Mouse (Mus musculus) spleen, adult 2 months (tissue): ENCODE results near the gene Sae1. TPM values are rescaled to one million over a fixed set of nuclear protein-coding genes. Genes with fewer than 3 reads are reported as not detected.

Source experiments
- DNase-seq, 2 experiments: peaks; one replicate each; pipeline versions ENCODE4 v3.0.0 to v3.0.0-alpha.2; 2012 to 2021; ENCODE audit warnings: low spot score in 2 of 2, low read depth in 1 of 2
- H3K27ac ChIP-seq: fragments of 200-500 bp; 2 replicates; pipeline ENCODE4 v1.5.1; 2012; ENCODE audit warnings: low read length, inconsistent platforms; ENCODE audit not compliant: insufficient read depth
- H3K27me3 ChIP-seq: fragments of 200-500 bp; 2 replicates; pipeline ENCODE4 v1.6.1; 2012; ENCODE audit warnings: mild to moderate bottlenecking, moderate library complexity, low read length, inconsistent platforms; ENCODE audit not compliant: control insufficient read depth, insufficient read depth
- H3K36me3 ChIP-seq: fragments of 200-500 bp; 2 replicates; pipeline ENCODE4 v1.6.1; 2012; ENCODE audit warnings: mild to moderate bottlenecking, low read length, inconsistent platforms; ENCODE audit not compliant: control insufficient read depth, insufficient read depth
- H3K4me1 ChIP-seq: fragments of 200-500 bp; 2 replicates; pipeline ENCODE4 v1.6.1; 2011; ENCODE audit warnings: inconsistent platforms; ENCODE audit not compliant: control insufficient read depth, insufficient read depth, insufficient read length
- H3K4me3 ChIP-seq: fragments of 200-500 bp; 2 replicates; pipeline ENCODE4 v1.5.1; 2011; ENCODE audit warnings: mild to moderate bottlenecking, inconsistent platforms; ENCODE audit not compliant: insufficient read depth, insufficient read length; ENCODE audit errors: extremely low read depth
- CTCF ChIP-seq: fragments of 200-500 bp; IDR thresholded peaks from 2 replicates; pipeline ENCODE4 v1.5.1; 2011; ENCODE audit warnings: mild to moderate bottlenecking, inconsistent platforms; ENCODE audit not compliant: insufficient read depth, insufficient read length, insufficient replicate concordance; ENCODE audit errors: extremely low read depth
- POLR2A ChIP-seq: fragments of 200-500 bp; IDR thresholded peaks from 2 replicates; pipeline ENCODE4 v1.6.1; 2011; ENCODE audit warnings: low read depth, low read length, inconsistent platforms
- WGBS: fragments of 180-500 bp; shearing (Covaris S2); methylation state at CpG from one replicate; pipeline ENCODE4 v1.1.7; 2018; 5-methylcytosine and 5-hydroxymethylcytosine counted together
- polyA plus RNA-seq: library from polyadenylated mRNA; depleted of rRNA; stranded (reverse); fragments of >200 nt; gene quantifications from 2 replicates; pipeline ENCODE4 v1.2.3, GENCODE M21; 2012; rRNA removed

The Sae1 gene
- polyA plus RNA-seq: 16.7 and 20.7 TPM in 2 replicates

DNA sequence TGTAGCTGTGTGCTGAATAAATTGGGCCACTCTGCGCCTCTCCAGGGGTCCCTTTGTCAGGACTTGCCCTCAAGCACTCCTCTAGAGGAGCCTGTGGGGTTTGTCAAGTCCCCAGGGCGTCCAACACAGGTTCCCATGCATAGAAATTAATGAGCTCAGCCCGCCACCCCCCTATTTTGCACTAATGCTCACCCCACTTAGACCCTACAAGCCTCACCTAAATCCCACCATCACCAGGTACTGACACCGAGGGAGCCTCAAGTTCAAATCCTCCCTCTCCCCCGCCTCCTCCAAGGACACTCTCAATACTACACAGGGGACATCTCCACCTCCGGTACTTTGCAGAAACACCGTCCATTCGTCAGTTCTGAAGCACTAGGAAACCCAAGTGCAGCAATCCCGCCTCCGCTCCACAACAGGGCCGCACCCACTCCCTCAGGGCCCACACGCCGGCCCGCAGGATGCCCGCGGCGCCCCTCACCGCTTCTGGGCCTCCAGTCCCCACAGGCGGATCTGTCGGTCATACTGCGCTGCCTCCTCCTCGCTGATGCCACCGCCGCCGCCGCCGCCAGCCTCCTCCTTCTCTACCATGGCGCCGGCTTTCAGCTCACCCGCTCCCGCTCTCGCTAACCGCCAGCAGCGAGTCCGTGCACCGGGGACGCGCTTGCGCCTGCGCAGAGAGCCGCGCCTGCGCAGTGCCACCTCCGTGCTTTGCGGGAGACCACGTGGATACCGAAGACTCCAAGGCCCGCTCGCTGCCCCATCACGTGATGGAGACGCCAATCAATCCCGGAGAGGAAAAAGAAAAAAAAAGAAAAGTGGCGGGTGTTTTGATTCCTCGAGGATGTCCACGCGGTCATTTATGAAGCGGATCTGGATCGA lies at the start of gene Sae1:
TSS of gene Sae1 (minus strand) at position 647 of the 882 bp plus-strand sequence.
- Histone ChIP-seq H3K36me3 (no peaks in the 10 kb centered on the region), H3K27ac (peak within 1 kb of the TSS; percentile 77), H3K4me3 (peak within 1 kb of the TSS; percentile 77), H3K4me1 (peaks cover 7% of the 10 kb centered on the region; the same call in 1 of the 2 replicates), H3K27me3 (no peaks in the 10 kb centered on the region)
- under 1% methylated on average over 58 of the region's 58 CpGs for WGBS
- peak; percentile 55 for TF ChIP-seq POLR2A
- no peak for TF ChIP-seq CTCF
- DNase-seq: peak; percentile 85 to 94

DNA sequence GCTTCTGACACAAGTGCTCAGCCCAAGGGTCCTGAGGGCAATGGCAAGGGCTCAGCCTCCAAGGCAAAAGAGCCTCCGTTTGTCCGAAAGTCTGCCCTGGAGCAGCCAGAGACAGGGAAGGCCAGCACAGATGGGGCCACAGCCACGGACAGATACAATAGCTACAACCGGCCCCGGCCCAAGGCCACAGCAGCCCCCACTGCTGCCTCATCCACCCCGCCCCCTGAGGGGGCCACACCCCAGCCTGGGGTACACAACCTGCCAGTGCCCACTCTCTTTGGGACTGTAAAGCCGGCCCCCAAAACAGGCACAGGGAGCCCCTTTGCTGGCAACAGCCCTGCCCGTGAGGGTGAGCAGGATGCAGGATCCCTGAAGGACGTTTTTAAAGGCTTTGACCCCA lies 47.5 kb upstream of the Sae1 start:
- Histone ChIP-seq H3K27ac (no peak overlapping the region), H3K27me3 (no peaks in the 10 kb centered on the region), H3K36me3 (peaks cover 45% of the 10 kb centered on the region), H3K4me3 (no peak overlapping the region), H3K4me1 (no peaks in the 10 kb centered on the region)
- DNase-seq: no peak
- WGBS: 92% methylated on average over 9 of the region's 9 CpGs
- TF ChIP-seq POLR2A: no peak
- TF ChIP-seq CTCF: no peak

DNA sequence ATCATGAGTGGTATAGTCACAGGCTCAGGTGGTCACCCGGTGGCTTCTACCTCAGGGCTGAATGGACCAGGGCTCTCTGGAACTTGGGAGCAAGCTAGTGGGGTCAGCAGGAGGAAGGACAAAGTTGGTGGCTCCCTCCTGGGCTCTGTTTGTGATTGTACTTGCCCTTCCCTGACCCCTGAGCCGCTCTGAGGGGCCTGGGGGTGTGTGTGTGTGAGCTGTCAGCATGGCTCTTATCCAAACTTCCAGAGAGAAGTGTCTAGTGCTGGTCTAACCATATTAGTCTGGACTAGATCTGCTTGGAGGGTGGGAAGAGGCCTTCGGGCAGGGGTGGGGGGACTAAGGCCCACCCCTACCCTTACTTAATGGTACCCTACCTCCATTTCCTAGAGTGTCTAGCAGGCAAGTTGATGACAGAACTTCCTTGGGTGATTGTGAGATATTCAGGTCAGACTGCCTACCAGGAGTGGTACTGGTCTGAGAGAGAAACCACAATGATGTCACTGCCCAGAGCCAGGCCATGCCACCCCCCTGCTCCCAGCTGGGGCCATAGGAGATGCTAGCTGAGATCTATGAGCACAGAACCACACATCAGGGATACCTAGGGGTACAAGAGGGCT lies 45.9 kb upstream of the Sae1 start:
- WGBS: 94% methylated on average over 3 of the region's 3 CpGs
- H3K4me3 ChIP-seq: no peak overlapping the region
- no peak overlapping the region for H3K27ac ChIP-seq
- no peak for TF ChIP-seq POLR2A
- TF ChIP-seq CTCF: no peak
- peaks cover 59% of the 10 kb centered on the region for H3K36me3 ChIP-seq
- no peaks in the 10 kb centered on the region for H3K4me1 ChIP-seq
- no peak for DNase-seq
- H3K27me3 ChIP-seq: no peaks in the 10 kb centered on the region

DNA sequence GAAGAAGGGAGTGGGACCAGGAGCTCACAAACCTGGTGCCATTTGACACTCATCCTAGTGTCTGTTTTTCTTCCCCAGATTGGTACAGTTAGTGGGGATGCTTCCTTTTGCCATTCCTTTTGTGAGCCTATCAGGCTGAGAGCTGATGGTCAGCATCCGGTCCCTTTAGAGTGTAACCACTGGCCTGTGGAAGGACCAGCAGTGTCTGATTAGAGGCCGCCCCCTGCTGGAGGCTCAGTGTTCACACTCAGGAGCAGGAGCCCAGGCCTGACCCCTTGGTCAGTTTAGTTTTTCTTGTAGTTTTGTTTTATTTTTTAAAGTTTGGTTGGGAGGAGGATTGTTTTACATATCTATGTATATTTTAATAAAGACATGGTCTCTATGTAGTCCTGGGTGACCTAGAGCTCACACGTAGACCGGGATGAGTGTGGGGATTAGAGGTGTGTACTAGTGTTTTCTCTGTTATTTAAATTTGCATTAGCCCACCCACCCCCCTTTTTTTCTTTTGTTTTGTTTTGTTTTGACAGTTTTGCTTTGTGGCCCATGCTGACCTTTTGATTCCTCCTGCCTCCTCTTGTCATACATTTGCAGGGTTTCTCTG lies 38.6 kb upstream of the Sae1 start:
- no peak overlapping the region for H3K4me3 ChIP-seq
- peaks cover 56% of the 10 kb centered on the region for H3K36me3 ChIP-seq
- H3K4me1 ChIP-seq: no peaks in the 10 kb centered on the region
- peak; percentile 21 to 81 for DNase-seq
- H3K27me3 ChIP-seq: no peaks in the 10 kb centered on the region
- H3K27ac ChIP-seq: no peak overlapping the region
- TF ChIP-seq POLR2A (no peak), CTCF (peak; percentile 93)
- 68% methylated on average over 4 of the region's 4 CpGs for WGBS

DNA sequence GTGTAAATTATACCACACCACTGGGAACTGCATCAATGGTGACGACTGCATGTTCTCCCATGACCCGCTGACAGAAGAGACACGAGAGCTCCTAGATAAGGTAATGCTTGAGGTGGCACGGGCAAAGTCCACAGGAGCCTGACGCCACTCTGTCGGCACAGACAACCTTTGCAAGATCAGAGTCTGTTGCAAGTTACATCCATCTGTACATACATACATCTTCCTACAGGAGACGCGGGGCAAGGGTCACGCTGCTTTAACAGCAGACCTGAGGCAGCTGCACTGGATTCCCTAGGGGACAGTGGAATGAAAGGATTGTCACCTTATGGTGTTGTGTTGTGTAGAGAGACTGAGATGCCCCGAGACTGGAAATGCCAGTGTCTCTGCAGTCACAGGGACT lies 38.1 kb upstream of the Sae1 start:
- WGBS: 90% methylated on average over 10 of the region's 10 CpGs
- DNase-seq: no peak
- no peaks in the 10 kb centered on the region for H3K27me3 ChIP-seq
- H3K36me3 ChIP-seq: peaks cover 59% of the 10 kb centered on the region
- H3K27ac ChIP-seq: no peak overlapping the region
- TF ChIP-seq POLR2A (no peak), CTCF (no peak)
- no peaks in the 10 kb centered on the region for H3K4me1 ChIP-seq
- H3K4me3 ChIP-seq: no peak overlapping the region

DNA sequence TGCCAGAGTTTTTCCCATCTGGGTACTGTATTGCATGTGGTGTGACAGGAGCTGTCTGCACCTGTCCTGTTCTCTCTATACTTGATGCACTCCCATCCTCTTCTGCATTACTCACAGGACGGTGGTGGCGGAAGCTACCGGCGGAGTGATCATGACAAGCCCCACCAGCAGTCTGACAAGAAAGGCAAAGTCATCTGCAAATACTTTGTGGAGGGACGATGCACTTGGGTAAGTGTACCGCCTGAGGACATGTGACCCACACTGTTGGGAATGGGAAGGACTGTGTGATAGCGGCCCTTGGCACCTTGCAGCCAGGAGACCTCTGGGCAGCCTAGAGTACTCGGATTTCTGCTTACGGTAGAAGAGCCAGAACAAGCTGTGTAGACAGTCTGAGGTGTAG lies 36.1 kb upstream of the Sae1 start:
- DNase-seq: no peak
- no peaks in the 10 kb centered on the region for H3K27me3 ChIP-seq
- TF ChIP-seq CTCF: no peak
- no peak for TF ChIP-seq POLR2A
- H3K4me3 ChIP-seq: no peak overlapping the region
- peaks cover 53% of the 10 kb centered on the region for H3K36me3 ChIP-seq
- WGBS: 96% methylated on average over 9 of the region's 9 CpGs
- H3K27ac ChIP-seq: no peak overlapping the region
- no peaks in the 10 kb centered on the region for H3K4me1 ChIP-seq

DNA sequence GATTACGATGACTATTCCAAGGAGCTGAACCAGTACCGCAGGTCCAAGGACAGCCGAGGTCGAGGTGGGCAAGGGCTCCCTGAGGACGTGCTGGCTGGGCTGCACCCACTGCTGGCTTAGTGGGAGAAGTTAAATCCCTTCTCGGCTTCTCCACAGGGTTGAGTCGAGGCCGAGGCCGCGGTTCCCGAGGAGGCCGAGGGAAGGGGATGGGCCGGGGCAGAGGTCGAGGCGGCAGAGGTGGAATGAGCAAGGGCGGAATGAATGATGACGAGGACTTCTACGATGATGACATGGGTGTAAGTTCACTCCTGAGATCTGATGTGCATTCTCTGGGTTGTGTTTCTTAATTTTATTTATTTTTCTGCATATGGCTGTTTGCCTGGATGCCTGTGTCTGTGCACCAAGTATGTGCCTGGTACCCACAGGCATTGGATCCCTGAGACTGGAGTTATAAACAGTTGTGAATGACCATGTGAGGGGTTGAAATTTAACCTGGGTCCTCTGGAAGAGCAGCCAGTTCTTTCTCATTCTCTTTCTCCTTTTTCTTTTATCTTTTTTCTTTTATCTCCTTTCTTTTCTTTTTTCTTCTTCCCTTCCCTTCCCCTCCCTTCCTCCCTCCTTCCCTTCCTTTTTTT lies 34.7 kb upstream of the Sae1 start:
- peaks cover 55% of the 10 kb centered on the region for H3K36me3 ChIP-seq
- TF ChIP-seq POLR2A (no peak), CTCF (no peak)
- H3K4me1 ChIP-seq: no peaks in the 10 kb centered on the region
- 93% methylated on average over 18 of the region's 18 CpGs for WGBS
- DNase-seq: no peak
- no peaks in the 10 kb centered on the region for H3K27me3 ChIP-seq
- H3K4me3 ChIP-seq: no peak overlapping the region
- H3K27ac ChIP-seq: no peak overlapping the region
